Mouse (Mus musculus) heart, embryonic 11.5 days (tissue): Measurements from ENCODE around the gene Eif3c. TPM values are rescaled to one million over a fixed set of nuclear protein-coding genes. Genes with fewer than 3 reads are reported as not detected.

Experiments
- ATAC-seq: fragments of 200-750 bp; cut with Nextera tagmentation; replicated peaks from 2 replicates; pipeline ENCODE4 v1.8.0; 2017; ENCODE audit warnings: moderate library complexity; ENCODE audit not compliant: insufficient number of reproducible peaks, low FRiP score, low TSS enrichment
- H3K27ac ChIP-seq: fragments of 300-500 bp; sonication (generic); 2 replicates; pipeline ENCODE4 v1.5.1; 2014; ENCODE audit warnings: mild to moderate bottlenecking, low read depth, low read length
- H3K27me3 ChIP-seq: fragments of 300-500 bp; sonication (generic); 2 replicates; pipeline ENCODE4 v1.6.1; 2014; ENCODE audit warnings: mild to moderate bottlenecking, low read length, mixed read lengths; ENCODE audit not compliant: control insufficient read depth, insufficient read depth
- H3K36me3 ChIP-seq: fragments of 300-500 bp; sonication (generic); 2 replicates; pipeline ENCODE4 v1.6.1; 2014; ENCODE audit warnings: mild to moderate bottlenecking, low read length, moderate library complexity, mixed read lengths; ENCODE audit not compliant: control insufficient read depth, insufficient read depth
- H3K4me1 ChIP-seq: fragments of 300-500 bp; sonication (generic); 2 replicates; pipeline ENCODE4 v1.6.1; 2014; ENCODE audit warnings: low read length; ENCODE audit not compliant: control insufficient read depth, insufficient read depth
- H3K4me2 ChIP-seq: fragments of 300-500 bp; sonication (generic); 2 replicates; pipeline ENCODE4 v1.6.1; 2014; ENCODE audit warnings: mild to moderate bottlenecking, moderate library complexity
- H3K4me3 ChIP-seq: fragments of 300-500 bp; sonication (generic); 2 replicates; pipeline ENCODE4 v1.5.1; 2014; ENCODE audit warnings: low read depth, low read length
- H3K9ac ChIP-seq: fragments of 300-500 bp; sonication (generic); 2 replicates; pipeline ENCODE4 v1.6.1; 2014; ENCODE audit warnings: mild to moderate bottlenecking, low read depth, low read length, moderate library complexity
- H3K9me3 ChIP-seq: fragments of 300-500 bp; sonication (generic); replicated peaks from 2 replicates; pipeline ENCODE4 v1.6.1; 2016; ENCODE audit warnings: low read length; ENCODE audit not compliant: control insufficient read depth
- WGBS: fragments of 180-500 bp; shearing (Covaris S2); extraction: QIAGEN DNeasy Blood & Tissue Kit; methylation state at CpG from one replicate; pipeline ENCODE4 v1.1.7; 2014; ENCODE audit not compliant: insufficient replicate concordance; 5-methylcytosine and 5-hydroxymethylcytosine counted together
- microRNA-seq: library from miRNA; unstranded; fragments of <30 nt; microRNA quantifications from one replicate; pipeline ENCODE4, GENCODE M21; 2016; ENCODE audit warnings: borderline number of aligned reads
- polyA plus RNA-seq: library from polyadenylated mRNA; unstranded; fragments of >200 nt; fragmentation: Nextera tagmentation; extraction: Ambion mirVana; gene quantifications from 2 replicates; pipeline ENCODE4 v1.2.1, GENCODE M21; 2014

The Eif3c gene
- polyA plus RNA-seq, 1 experiment from 2014 or later = 129 TPM

DNA sequence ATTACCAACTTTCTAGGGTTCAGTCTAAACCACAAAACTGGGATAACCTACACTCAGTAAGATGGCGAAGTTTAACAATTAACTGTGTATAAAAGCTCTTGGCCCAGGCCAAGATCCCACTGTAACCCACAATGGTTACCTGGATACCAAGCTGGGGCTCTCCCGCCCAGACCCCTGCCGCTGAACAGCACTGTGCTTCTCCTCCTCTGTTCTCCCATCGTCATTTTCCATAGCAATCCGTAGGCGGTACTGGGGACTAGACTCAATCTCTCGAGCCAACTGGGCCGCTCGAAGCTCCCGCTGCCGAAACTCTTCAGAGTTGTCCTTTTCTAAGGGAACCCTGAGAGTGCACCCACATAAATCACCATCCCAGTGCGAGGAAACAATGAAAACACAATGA lies 68.2 kb downstream of the Eif3c start:
- Histone ChIP-seq H3K27ac (no peak overlapping the region), H3K4me1 (peaks cover 6% of the 10 kb centered on the region; the same call in 1 of the 2 replicates), H3K9me3 (no peaks in the 10 kb centered on the region), H3K36me3 (peaks cover 68% of the 10 kb centered on the region), H3K4me3 (no peak overlapping the region), H3K9ac (no peak overlapping the region), H3K27me3 (no peaks in the 10 kb centered on the region), H3K4me2 (no peak overlapping the region)
- no peak for ATAC-seq
- 96% methylated on average over 12 of the region's 12 CpGs for WGBS

DNA sequence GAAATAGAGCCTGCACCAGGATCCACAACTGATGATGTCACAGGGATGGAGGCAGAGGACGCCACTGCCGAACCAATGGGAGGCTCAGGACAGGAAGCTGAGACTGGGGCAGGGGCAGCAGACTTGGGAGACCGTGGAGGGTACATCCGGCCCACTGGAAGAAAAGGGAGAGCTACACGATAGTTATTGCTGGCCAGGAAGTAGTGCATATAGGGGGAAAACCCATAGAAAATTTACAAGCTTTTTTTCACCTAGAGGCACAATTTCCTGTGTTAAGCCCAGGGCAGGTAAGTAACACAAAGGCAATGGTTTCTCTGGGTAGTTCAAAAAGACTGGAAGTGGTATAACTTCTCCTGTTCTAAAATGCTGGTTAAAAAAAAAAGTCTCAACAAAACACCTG lies 69.7 kb downstream of the Eif3c start:
- H3K9me3 ChIP-seq = no peaks in the 10 kb centered on the region
- WGBS = 83% methylated on average over 5 of the region's 5 CpGs
- H3K4me3 ChIP-seq = no peak overlapping the region
- H3K9ac ChIP-seq = no peak overlapping the region
- no peak for ATAC-seq
- peaks cover 79% of the 10 kb centered on the region for H3K36me3 ChIP-seq
- no peak overlapping the region for H3K27ac ChIP-seq
- H3K4me2 ChIP-seq = no peak overlapping the region
- no peaks in the 10 kb centered on the region for H3K27me3 ChIP-seq
- peaks cover 6% of the 10 kb centered on the region; the same call in 1 of the 2 replicates for H3K4me1 ChIP-seq

Small RNA genes within 50 kb of the gene (microRNA-seq; reads per million reads assigned to microRNA genes)
- 2.2 reads per million, percentile 27 among the genes with 10 or more reads in this experiment for gene Mir7059

Other genes with a start within 250 kb of the Eif3c start
- 5.1 and 6.1 TPM in 2 replicates for gene Lat, start 196.8 kb downstream of the Eif3c start, polyA plus RNA-seq
- 31.5 and 40.1 TPM in 2 replicates for gene Spns1, start 189.0 kb downstream of the Eif3c start, polyA plus RNA-seq
- gene Nfatc2ip, start 169.7 kb downstream of the Eif3c start, polyA plus RNA-seq = 1.6 and 1.8 TPM in 2 replicates
- not detected in 2 replicates for gene Cd19, start 151.5 kb downstream of the Eif3c start, polyA plus RNA-seq
- gene Rabep2, start 137.7 kb downstream of the Eif3c start, polyA plus RNA-seq = 18.1 and 23.0 TPM in 2 replicates
- 5.0 and 7.5 TPM in 2 replicates for gene Atp2a1, start 103.3 kb downstream of the Eif3c start, polyA plus RNA-seq
- 33.7 and 36.0 TPM in 2 replicates for gene Sh2b1, start 91.0 kb downstream of the Eif3c start, polyA plus RNA-seq
- 167 and 187 TPM in 2 replicates for gene Tufm, start 79.0 kb downstream of the Eif3c start, polyA plus RNA-seq
- gene Atxn2l, start 63.0 kb downstream of the Eif3c start, polyA plus RNA-seq = 38.2 and 39.9 TPM in 2 replicates
- gene Apobr, start 18.5 kb upstream of the Eif3c start, polyA plus RNA-seq = 0.13 and 0.31 TPM in 2 replicates
- 16.3 and 19.7 TPM in 2 replicates for gene Cln3, start 19.4 kb upstream of the Eif3c start, polyA plus RNA-seq
- not detected in 2 replicates for gene Il27, start 28.5 kb upstream of the Eif3c start, polyA plus RNA-seq
- 1.2 and 2.8 TPM in 2 replicates for gene Nupr1, start 64.5 kb upstream of the Eif3c start, polyA plus RNA-seq
- 24.7 and 28.9 TPM in 2 replicates for gene Sgf29, start 82.9 kb upstream of the Eif3c start, polyA plus RNA-seq
- gene Sult1a1, start 110.0 kb upstream of the Eif3c start, polyA plus RNA-seq = 2.4 and 2.5 TPM in 2 replicates
- 120 and 126 TPM in 2 replicates for gene Bola2, start 129.0 kb upstream of the Eif3c start, polyA plus RNA-seq
- gene Slx1b, start 129.4 kb upstream of the Eif3c start, polyA plus RNA-seq = 6.1 and 6.7 TPM in 2 replicates
- 13.1 and 13.8 TPM in 2 replicates for gene Coro1a, start 141.4 kb upstream of the Eif3c start, polyA plus RNA-seq
- gene Mapk3, start 193.2 kb upstream of the Eif3c start, polyA plus RNA-seq = 48.2 and 52.1 TPM in 2 replicates
- gene Gdpd3, start 199.9 kb upstream of the Eif3c start, polyA plus RNA-seq = 0.92 and 1.4 TPM in 2 replicates
- 79.6 and 84.9 TPM in 2 replicates for gene Ypel3, start 210.5 kb upstream of the Eif3c start, polyA plus RNA-seq
- gene Tbx6, start 215.1 kb upstream of the Eif3c start, polyA plus RNA-seq = 0.31 and 0.45 TPM in 2 replicates
- gene Ppp4c, start 226.1 kb upstream of the Eif3c start, polyA plus RNA-seq = 204 and 213 TPM in 2 replicates
- gene Fam57b, start 231.3 kb upstream of the Eif3c start, polyA plus RNA-seq = 0.40 and 0.41 TPM in 2 replicates